9 mouse cellular contexts compared by ENCODE assay signal in the genomic region with DNA sequence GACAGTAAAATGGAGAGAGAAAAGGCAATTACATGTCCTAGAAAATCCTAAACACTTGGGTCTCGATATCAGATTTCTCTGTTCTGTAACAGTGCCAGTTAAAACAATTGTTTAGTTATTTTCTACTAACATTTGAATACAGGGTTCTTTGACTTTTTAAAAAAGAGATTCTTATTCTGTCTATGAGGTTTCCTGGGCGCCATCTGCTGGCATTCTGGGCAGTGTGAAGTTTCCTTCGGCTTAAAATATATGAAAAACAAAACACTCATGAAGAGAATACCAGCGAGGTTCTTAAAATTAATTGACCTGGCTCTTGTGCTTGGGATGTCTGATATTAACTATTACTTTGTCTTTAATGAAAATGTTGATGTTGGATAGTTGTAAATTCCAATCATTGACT. TPM values are rescaled to one million over a fixed set of nuclear protein-coding genes. Genes with fewer than 3 reads are reported as not detected.
A peak's percentile ranks its signal among the peaks of the same experiment; 100 is the strongest.
DNase-seq lines count a peak whose midpoint lies in the region; ATAC-seq and TF ChIP-seq lines count a peak whose summit lies in the region.
"Had no signal": no experiment of that assay in that cellular context is flagged by ENCODE, and none has a peak within 500 bp of the region (broad histone marks: within the 10 kb centered on the region; RNA-seq: fewer than 3 reads in every experiment).

No protein-coding gene starts in this region.

- H3K27ac ChIP-seq in liver, postnatal 0 days (ENCODE audit: low read depth), result no peak overlapping the region
- H3K27ac ChIP-seq in liver, embryonic 12.5 days, result no peak overlapping the region
- no peak overlapping the region for H3K27ac ChIP-seq in midbrain, embryonic 16.5 days (ENCODE audit: low read length)
- H3K27ac ChIP-seq: limb, embryonic 15.5 days had no signal

- TF ChIP-seq EP300 in liver, postnatal 0 days (IDR thresholded peaks at IDR 0.05; ENCODE audit: low read depth), result no peak

- H3K4me2 ChIP-seq in liver, postnatal 0 days (ENCODE audit: low read depth, low read length), result no peak overlapping the region
- no peak overlapping the region for H3K4me2 ChIP-seq in liver, embryonic 12.5 days
- H3K4me2 ChIP-seq in midbrain, embryonic 16.5 days (ENCODE audit: low read length), result no peak overlapping the region
- H3K4me2 ChIP-seq: limb, embryonic 15.5 days had no signal

- DNase-seq in frontal cortex, postnatal 25 days (ENCODE audit: low spot score in 2 of 2), result peak; percentile 25 to 26
- no peak for DNase-seq in liver, postnatal 0 days
- peak; percentile 68 for DNase-seq in brain, adult 2 months (ENCODE audit: low read depth, low spot score)
- peak; percentile 45 to 66 for DNase-seq in left cerebral cortex, postnatal 25 days (ENCODE audit: low spot score in 2 of 2)
- DNase-seq in spleen, postnatal 14 days (ENCODE audit: low spot score in 2 of 2), result no peak

- 69% methylated on average over 4 of the region's 4 CpGs for WGBS in liver, postnatal 0 days (ENCODE audit: insufficient replicate concordance)
- 66% methylated on average over 4 of the region's 4 CpGs for WGBS in liver, embryonic 12.5 days (ENCODE audit: insufficient replicate concordance)
- 60% methylated on average over 4 of the region's 4 CpGs for WGBS in midbrain, embryonic 16.5 days

- no peak for ATAC-seq in frontal cortex, adult (ENCODE audit: low TSS enrichment)
- no peak for ATAC-seq in liver, postnatal 0 days
- no peak for ATAC-seq in liver, embryonic 12.5 days
- ATAC-seq in midbrain, embryonic 16.5 days, result no peak

- H3K9ac ChIP-seq in liver, postnatal 0 days (replicated peaks), result no peak overlapping the region
- H3K9ac ChIP-seq in liver, embryonic 12.5 days, result no peak overlapping the region
- H3K9ac ChIP-seq in midbrain, embryonic 16.5 days (ENCODE audit: low read depth, low read length), result no peak overlapping the region
- H3K9ac ChIP-seq: limb, embryonic 15.5 days had no signal

- peaks cover 6% of the 10 kb centered on the region for H3K4me1 ChIP-seq in liver, postnatal 0 days (ENCODE audit: insufficient read depth)
- peaks cover 17% of the 10 kb centered on the region for H3K4me1 ChIP-seq in liver, embryonic 12.5 days
- H3K4me1 ChIP-seq in midbrain, embryonic 16.5 days (ENCODE audit: control insufficient read depth, insufficient read depth, low read length), result peaks cover 12% of the 10 kb centered on the region
- H3K4me1 ChIP-seq: limb, embryonic 15.5 days had no signal

- intact Hi-C loops in left cerebral cortex, postnatal 25 days (cut with DNase I), result loop anchor here (5.0 to 10.0 kb wide), 4 partner anchors 102 to 922 kb away; no protein-coding TSS in a partner anchor

- TF ChIP-seq CTCF in liver, postnatal 0 days (IDR thresholded peaks at IDR 0.05; ENCODE audit: low read depth), result 0 out of 2 replicates have a peak, but pooled peaks have one; percentile 19

- no peak overlapping the region for H3K4me3 ChIP-seq in liver, postnatal 0 days (ENCODE audit: low read depth, low read length)
- no peak overlapping the region for H3K4me3 ChIP-seq in liver, embryonic 12.5 days
- no peak overlapping the region for H3K4me3 ChIP-seq in midbrain, embryonic 16.5 days (ENCODE audit: low read depth, low read length)
- H3K4me3 ChIP-seq: limb, embryonic 15.5 days had no signal

- no peaks in the 10 kb centered on the region for H3K27me3 ChIP-seq in liver, postnatal 0 days (ENCODE audit: insufficient read depth, low read length)
- no peaks in the 10 kb centered on the region for H3K27me3 ChIP-seq in liver, embryonic 12.5 days (replicated peaks)
- no peaks in the 10 kb centered on the region for H3K27me3 ChIP-seq in midbrain, embryonic 16.5 days (ENCODE audit: control insufficient read depth, insufficient read depth, low read depth, low read length)
- H3K27me3 ChIP-seq: limb, embryonic 15.5 days had no signal

- H3K36me3 ChIP-seq in liver, postnatal 0 days (replicated peaks; ENCODE audit: insufficient read depth, low read length), result peaks cover 16% of the 10 kb centered on the region; the same call in 1 of the 2 replicates
- peaks cover 33% of the 10 kb centered on the region for H3K36me3 ChIP-seq in liver, embryonic 12.5 days
- 0 out of 2 replicates have a peak, but pooled peaks cover 5% of the 10 kb centered on the region for H3K36me3 ChIP-seq in midbrain, embryonic 16.5 days (ENCODE audit: control insufficient read depth, insufficient read depth, low read length)

- H3K9me3 ChIP-seq in liver, postnatal 0 days (ENCODE audit: low read length), result no peaks in the 10 kb centered on the region
- H3K9me3 ChIP-seq in liver, embryonic 12.5 days (replicated peaks), result no peaks in the 10 kb centered on the region
- no peaks in the 10 kb centered on the region for H3K9me3 ChIP-seq in midbrain, embryonic 16.5 days (replicated peaks; ENCODE audit: control insufficient read depth, low read length, poor library complexity, severe bottlenecking)
- H3K9me3 ChIP-seq: limb, embryonic 15.5 days had no signal

RNA-seq across cellular contexts. Expression of gene AL731706.2, which starts 1.4 kb away (rescaled TPM):
- 23.8 and 24.4 TPM in 2 replicates for polyA plus RNA-seq in liver, postnatal 0 days (2015; fragmentation: Nextera tagmentation; extraction: Ambion mirVana)
- polyA plus RNA-seq in liver, embryonic 12.5 days (2016; fragmentation: Nextera tagmentation; extraction: Ambion mirVana), result 12.0 and 19.6 TPM in 2 replicates
- total RNA-seq in left cerebral cortex, postnatal 25 days (2021), result 10 to 100 TPM; 12.8 to 45.7 TPM
- polyA plus RNA-seq in midbrain, embryonic 16.5 days (2015; fragmentation: Nextera tagmentation; extraction: Ambion mirVana), result 17.8 and 27.2 TPM in 2 replicates

RNA-seq across cellular contexts. Expression of gene Slx4ip, which starts 4.2 kb away (rescaled TPM):
- polyA plus RNA-seq in liver, postnatal 0 days (2015; fragmentation: Nextera tagmentation; extraction: Ambion mirVana), result 1.1 and 1.7 TPM in 2 replicates
- polyA plus RNA-seq in liver, embryonic 12.5 days (2016; fragmentation: Nextera tagmentation; extraction: Ambion mirVana), result 3.3 and 3.5 TPM in 2 replicates
- 1 to 10 TPM; 9.3 to 10.0 TPM for total RNA-seq in left cerebral cortex, postnatal 25 days (2021)
- 13.2 and 15.7 TPM in 2 replicates for polyA plus RNA-seq in midbrain, embryonic 16.5 days (2015; fragmentation: Nextera tagmentation; extraction: Ambion mirVana)

RNA-seq across cellular contexts. Expression of gene AL731706.1, which starts 4.3 kb away (rescaled TPM):
- polyA plus RNA-seq in liver, postnatal 0 days (2015; fragmentation: Nextera tagmentation; extraction: Ambion mirVana), result 22.2 and 24.4 TPM in 2 replicates
- polyA plus RNA-seq in liver, embryonic 12.5 days (2016; fragmentation: Nextera tagmentation; extraction: Ambion mirVana), result 14.0 and 17.1 TPM in 2 replicates
- 1 to 10 TPM; 5.9 to 9.0 TPM for total RNA-seq in left cerebral cortex, postnatal 25 days (2021)
- 16.6 and 17.0 TPM in 2 replicates for polyA plus RNA-seq in midbrain, embryonic 16.5 days (2015; fragmentation: Nextera tagmentation; extraction: Ambion mirVana)

RNA-seq across cellular contexts. Expression of gene Mkks, which starts 4.3 kb away (rescaled TPM):
- 5.0 and 6.5 TPM in 2 replicates for polyA plus RNA-seq in liver, postnatal 0 days (2015; fragmentation: Nextera tagmentation; extraction: Ambion mirVana)
- 6.9 and 7.1 TPM in 2 replicates for polyA plus RNA-seq in liver, embryonic 12.5 days (2016; fragmentation: Nextera tagmentation; extraction: Ambion mirVana)
- 10 to 100 TPM; 37.3 to 38.4 TPM for total RNA-seq in left cerebral cortex, postnatal 25 days (2021)
- polyA plus RNA-seq in midbrain, embryonic 16.5 days (2015; fragmentation: Nextera tagmentation; extraction: Ambion mirVana), result 12.1 and 12.8 TPM in 2 replicates

Comparison
In these comparisons a context has a peak if more than half of its experiments do, and no peak if none do; other contexts are left out.
1. DNase-seq: peak in frontal cortex, postnatal 25 days (2 of 2), brain, adult 2 months (single experiment) and left cerebral cortex, postnatal 25 days (2 of 2); none in liver, postnatal 0 days (single experiment) and spleen, postnatal 14 days (0 of 2).